Mouse (Mus musculus) stomach, embryonic 15.5 days (tissue): ENCODE measurements at regions not wholly inside any gene's neighbourhood (a gene's known extent, or its start where the extent isn't known, plus 50 kb on each side); places are given as distances from the start of the nearest gene placed in this dataset.

Experiments
- ATAC-seq: fragments of 200-750 bp; cut with Nextera tagmentation; 2 replicates; pipeline ENCODE4 v1.8.0; 2017; ENCODE audit warnings: low read depth, moderate number of reproducible peaks, moderate TSS enrichment; ENCODE audit not compliant: insufficient read depth, low FRiP score
- H3K27ac ChIP-seq: fragments of 300-500 bp; sonication (generic); 2 replicates; pipeline ENCODE4 v1.5.1; 2015; ENCODE audit warnings: mild to moderate bottlenecking, inconsistent platforms
- H3K27me3 ChIP-seq: fragments of 300-500 bp; sonication (generic); replicated peaks from 2 replicates; pipeline ENCODE4 v1.6.1; 2015; ENCODE audit warnings: inconsistent platforms
- H3K36me3 ChIP-seq: fragments of 300-500 bp; sonication (generic); 2 replicates; pipeline ENCODE4 v1.6.1; 2015; ENCODE audit warnings: inconsistent platforms
- H3K4me1 ChIP-seq: fragments of 300-500 bp; sonication (generic); 2 replicates; pipeline ENCODE4 v1.6.1; 2015; ENCODE audit warnings: inconsistent platforms
- H3K4me2 ChIP-seq: fragments of 300-500 bp; sonication (generic); 2 replicates; pipeline ENCODE4 v1.6.1; 2015; ENCODE audit warnings: mild to moderate bottlenecking, inconsistent platforms
- H3K4me3 ChIP-seq: fragments of 300-500 bp; sonication (generic); replicated peaks from 2 replicates; pipeline ENCODE4 v1.5.1; 2015; ENCODE audit warnings: inconsistent platforms
- H3K9ac ChIP-seq: fragments of 300-500 bp; sonication (generic); 2 replicates; pipeline ENCODE4 v1.6.1; 2015; ENCODE audit warnings: inconsistent platforms
- H3K9me3 ChIP-seq: fragments of 300-500 bp; sonication (generic); 2 replicates; pipeline ENCODE4 v1.6.1; 2016; ENCODE audit warnings: inconsistent platforms
- WGBS: fragments of 180-500 bp; shearing (Covaris S2); methylation state at CpG from one replicate; pipeline ENCODE4 v1.1.7; 2015; 5-methylcytosine and 5-hydroxymethylcytosine counted together

- Histone ChIP-seq H3K27me3 (no peaks in the 10 kb centered on the region), H3K27ac (peak overlapping the region; percentile 32; the same call in 1 of the 2 replicates), H3K9me3 (no peaks in the 10 kb centered on the region), H3K4me2 (no peak overlapping the region), H3K36me3 (no peaks in the 10 kb centered on the region), H3K4me3 (no peak overlapping the region), H3K9ac (no peak overlapping the region), H3K4me1 (peaks cover 10% of the 10 kb centered on the region; the same call in 1 of the 2 replicates)
- WGBS: 59% methylated on average over 22 of the region's 22 CpGs
- no peak for ATAC-seq
Measured at GRCm38 (mm10) chr9:61702280-61702966, 211.9 kb downstream of the Rplp1 start.

DNA sequence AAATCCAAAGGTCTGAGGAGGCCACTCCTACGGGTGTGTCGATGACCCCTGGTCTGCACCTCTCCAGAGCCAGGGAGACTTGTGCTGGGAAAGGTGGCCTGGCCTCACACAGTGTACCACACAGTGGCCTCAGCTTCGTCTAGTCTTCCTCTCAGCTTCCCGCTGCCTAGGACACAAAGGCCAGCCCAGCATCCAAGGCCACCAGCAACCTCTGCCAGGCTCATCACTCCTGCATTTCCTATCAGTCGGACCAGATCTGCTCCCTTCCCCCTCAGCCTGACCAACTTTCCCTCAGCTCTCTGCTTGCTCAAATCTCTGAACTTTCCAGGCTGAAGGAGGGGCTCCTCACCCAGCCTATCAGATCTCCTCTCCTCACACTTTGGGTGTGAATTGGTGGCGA, 213.8 kb downstream of the Rplp1 start:
- no peak for ATAC-seq
- no peak overlapping the region for H3K4me2 ChIP-seq
- H3K9me3 ChIP-seq: no peaks in the 10 kb centered on the region
- H3K36me3 ChIP-seq: no peaks in the 10 kb centered on the region
- 70% methylated on average over 6 of the region's 6 CpGs for WGBS
- no peak overlapping the region for H3K9ac ChIP-seq
- H3K27me3 ChIP-seq: no peaks in the 10 kb centered on the region
- peaks cover 12% of the 10 kb centered on the region; the same call in 1 of the 2 replicates for H3K4me1 ChIP-seq
- H3K27ac ChIP-seq: no peak overlapping the region
- no peak overlapping the region for H3K4me3 ChIP-seq

- H3K9me3 ChIP-seq: no peaks in the 10 kb centered on the region
- 66% methylated on average over 5 of the region's 5 CpGs for WGBS
- no peak for ATAC-seq
- no peak overlapping the region for H3K4me2 ChIP-seq
- no peak overlapping the region for H3K4me3 ChIP-seq
- H3K4me1 ChIP-seq: peaks cover 13% of the 10 kb centered on the region; the same call in 1 of the 2 replicates
- no peaks in the 10 kb centered on the region for H3K36me3 ChIP-seq
- H3K27me3 ChIP-seq: no peaks in the 10 kb centered on the region
- no peak overlapping the region for H3K9ac ChIP-seq
- H3K27ac ChIP-seq: no peak overlapping the region
Measured at GRCm38 (mm10) chr9:61699618-61700017, 214.7 kb downstream of the Rplp1 start.

DNA sequence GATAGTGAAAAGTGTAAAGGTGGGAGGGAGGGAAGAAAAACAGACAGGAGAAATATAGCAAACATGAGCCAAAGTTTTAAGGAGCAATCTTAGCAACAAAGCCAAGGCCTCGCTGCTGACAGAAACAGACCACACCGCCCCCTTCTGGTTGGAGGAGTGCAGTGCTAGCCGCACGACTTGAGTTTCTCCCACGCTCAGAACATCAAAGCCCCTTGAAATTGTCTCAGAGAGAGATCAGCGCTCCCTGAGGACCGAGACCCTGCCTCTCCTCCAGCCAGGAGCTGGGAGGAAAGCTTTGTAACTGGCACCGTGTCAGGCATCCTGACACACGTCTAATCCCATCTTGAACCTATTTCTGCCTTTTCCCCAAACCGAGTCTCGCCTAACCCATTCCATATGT, 216.4 kb downstream of the Rplp1 start:
- H3K9ac ChIP-seq: no peak overlapping the region
- no peak overlapping the region for H3K4me3 ChIP-seq
- peaks cover 10% of the 10 kb centered on the region; the same call in 1 of the 2 replicates for H3K4me1 ChIP-seq
- no peaks in the 10 kb centered on the region for H3K36me3 ChIP-seq
- H3K27ac ChIP-seq: no peak overlapping the region
- no peak for ATAC-seq
- H3K9me3 ChIP-seq: no peaks in the 10 kb centered on the region
- no peak overlapping the region for H3K4me2 ChIP-seq
- 19% methylated on average over 11 of the region's 11 CpGs for WGBS
- no peaks in the 10 kb centered on the region for H3K27me3 ChIP-seq

GRCm38 (mm10) chr9:61696831-61697230, 217.5 kb downstream of the Rplp1 start:
- ATAC-seq: no peak
- no peak overlapping the region for H3K4me3 ChIP-seq
- H3K4me2 ChIP-seq: no peak overlapping the region
- no peaks in the 10 kb centered on the region for H3K27me3 ChIP-seq
- 84% methylated on average over 3 of the region's 3 CpGs for WGBS
- H3K4me1 ChIP-seq: peaks cover 7% of the 10 kb centered on the region; the same call in 1 of the 2 replicates
- H3K9me3 ChIP-seq: no peaks in the 10 kb centered on the region
- H3K9ac ChIP-seq: no peak overlapping the region
- no peaks in the 10 kb centered on the region for H3K36me3 ChIP-seq
- no peak overlapping the region for H3K27ac ChIP-seq

- Histone ChIP-seq H3K4me1 (peaks cover 7% of the 10 kb centered on the region; the same call in 1 of the 2 replicates), H3K4me3 (no peak overlapping the region), H3K4me2 (no peak overlapping the region), H3K9ac (no peak overlapping the region), H3K36me3 (no peaks in the 10 kb centered on the region), H3K27ac (no peak overlapping the region), H3K9me3 (no peaks in the 10 kb centered on the region), H3K27me3 (no peaks in the 10 kb centered on the region)
- ATAC-seq: no peak
- WGBS: 79% methylated on average over 2 of the region's 2 CpGs
Measured at GRCm38 (mm10) chr9:61695821-61696220, 218.5 kb downstream of the Rplp1 start.

DNA sequence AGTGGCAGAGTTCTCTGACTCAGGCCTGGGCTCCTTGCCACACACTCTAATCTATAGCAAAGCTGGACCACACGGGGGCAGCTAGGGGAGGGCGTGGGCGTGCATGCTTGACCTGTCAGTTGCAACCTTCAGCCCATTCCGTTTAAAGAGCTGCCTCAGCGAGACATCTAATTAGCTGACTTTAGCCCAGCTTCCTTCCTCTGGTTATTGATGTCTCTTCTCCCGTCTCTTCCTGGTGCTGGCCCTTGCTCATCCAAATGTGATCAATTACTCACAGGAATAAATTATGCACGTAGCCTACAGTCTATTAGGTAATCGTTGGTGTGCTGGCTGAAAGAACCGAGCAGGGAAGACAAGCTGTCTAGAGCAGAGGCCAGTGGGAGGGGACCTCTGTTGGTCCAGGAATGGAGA, 219.0 kb downstream of the Rplp1 start:
- H3K9ac ChIP-seq: no peak overlapping the region
- no peaks in the 10 kb centered on the region for H3K9me3 ChIP-seq
- H3K4me1 ChIP-seq: peaks cover 9% of the 10 kb centered on the region; the same call in 1 of the 2 replicates
- no peak overlapping the region for H3K4me2 ChIP-seq
- ATAC-seq: peak; percentile 43; the same call in 1 of the 2 replicates
- H3K27me3 ChIP-seq: no peaks in the 10 kb centered on the region
- no peaks in the 10 kb centered on the region for H3K36me3 ChIP-seq
- no peak overlapping the region for H3K27ac ChIP-seq
- 21% methylated on average over 9 of the region's 9 CpGs for WGBS
- no peak overlapping the region for H3K4me3 ChIP-seq

DNA sequence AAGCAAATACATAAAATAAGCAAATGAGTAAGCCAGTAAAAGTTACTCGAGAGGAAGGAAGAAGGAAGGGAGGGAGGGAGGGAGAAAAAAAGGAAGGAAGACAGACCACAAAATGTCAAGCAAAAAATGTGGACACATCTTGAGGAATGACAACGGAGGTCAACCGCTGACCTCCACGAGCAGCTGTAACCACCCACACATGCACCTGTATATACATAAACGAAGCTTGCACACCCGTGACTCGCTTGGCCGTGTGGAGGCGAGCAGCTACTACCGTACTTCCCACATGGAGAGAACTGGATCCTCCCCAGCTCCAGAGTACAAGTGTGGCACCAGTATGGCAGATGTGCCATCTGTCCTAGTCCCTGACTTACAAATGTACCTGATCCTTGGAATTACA, 220.1 kb downstream of the Rplp1 start:
- Histone ChIP-seq H3K9me3 (no peaks in the 10 kb centered on the region), H3K36me3 (no peaks in the 10 kb centered on the region), H3K4me1 (peaks cover 17% of the 10 kb centered on the region; the same call in 1 of the 2 replicates), H3K27me3 (no peaks in the 10 kb centered on the region), H3K27ac (no peak overlapping the region), H3K4me2 (no peak overlapping the region), H3K9ac (no peak overlapping the region), H3K4me3 (no peak overlapping the region)
- no peak for ATAC-seq
- WGBS: 56% methylated on average over 10 of the region's 10 CpGs

- H3K27ac ChIP-seq: no peak overlapping the region
- no peak overlapping the region for H3K4me2 ChIP-seq
- H3K36me3 ChIP-seq: no peaks in the 10 kb centered on the region
- H3K4me1 ChIP-seq: peaks cover 13% of the 10 kb centered on the region; the same call in 1 of the 2 replicates
- no peaks in the 10 kb centered on the region for H3K27me3 ChIP-seq
- no peaks in the 10 kb centered on the region for H3K9me3 ChIP-seq
- 75% methylated on average over 3 of the region's 3 CpGs for WGBS
- H3K9ac ChIP-seq: no peak overlapping the region
- H3K4me3 ChIP-seq: no peak overlapping the region
- ATAC-seq: no peak
Measured at GRCm38 (mm10) chr9:61690786-61691185, 223.6 kb downstream of the Rplp1 start.

DNA sequence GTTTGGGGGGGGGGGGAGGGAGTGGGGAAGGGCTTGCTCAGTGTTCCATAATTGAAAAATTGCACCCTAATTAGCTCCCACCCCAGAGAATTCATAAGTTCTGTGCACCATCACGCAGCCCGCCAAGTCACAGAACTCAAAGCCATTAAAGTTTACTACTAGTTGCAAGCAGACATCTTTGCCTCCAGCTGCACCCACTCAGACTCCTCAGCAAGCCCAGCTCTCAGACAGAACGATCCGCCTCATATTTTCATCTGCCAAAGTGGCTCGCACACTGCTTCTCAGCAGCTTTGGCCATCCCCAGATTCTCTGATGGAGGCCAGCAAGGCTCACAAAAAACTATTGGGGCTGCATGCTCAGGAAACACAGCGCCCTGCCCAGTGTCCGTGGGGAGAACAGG, 224.4 kb downstream of the Rplp1 start:
- ATAC-seq: no peak
- H3K27me3 ChIP-seq: no peaks in the 10 kb centered on the region
- WGBS: 46% methylated on average over 7 of the region's 7 CpGs
- H3K27ac ChIP-seq: peak overlapping the region; percentile 27; the same call in 1 of the 2 replicates
- H3K4me2 ChIP-seq: no peak overlapping the region
- H3K4me1 ChIP-seq: peaks cover 10% of the 10 kb centered on the region; the same call in 1 of the 2 replicates
- H3K9me3 ChIP-seq: no peaks in the 10 kb centered on the region
- no peak overlapping the region for H3K4me3 ChIP-seq
- no peaks in the 10 kb centered on the region for H3K36me3 ChIP-seq
- H3K9ac ChIP-seq: no peak overlapping the region

- Histone ChIP-seq H3K27me3 (no peaks in the 10 kb centered on the region), H3K4me3 (no peak overlapping the region), H3K36me3 (no peaks in the 10 kb centered on the region), H3K9me3 (no peaks in the 10 kb centered on the region), H3K27ac (no peak overlapping the region), H3K4me2 (no peak overlapping the region), H3K9ac (no peak overlapping the region), H3K4me1 (peaks cover 10% of the 10 kb centered on the region; the same call in 1 of the 2 replicates)
- WGBS: 27% methylated on average over 5 of the region's 5 CpGs
- ATAC-seq: no peak
Measured at GRCm38 (mm10) chr9:61689516-61689915, 224.8 kb downstream of the Rplp1 start.

DNA sequence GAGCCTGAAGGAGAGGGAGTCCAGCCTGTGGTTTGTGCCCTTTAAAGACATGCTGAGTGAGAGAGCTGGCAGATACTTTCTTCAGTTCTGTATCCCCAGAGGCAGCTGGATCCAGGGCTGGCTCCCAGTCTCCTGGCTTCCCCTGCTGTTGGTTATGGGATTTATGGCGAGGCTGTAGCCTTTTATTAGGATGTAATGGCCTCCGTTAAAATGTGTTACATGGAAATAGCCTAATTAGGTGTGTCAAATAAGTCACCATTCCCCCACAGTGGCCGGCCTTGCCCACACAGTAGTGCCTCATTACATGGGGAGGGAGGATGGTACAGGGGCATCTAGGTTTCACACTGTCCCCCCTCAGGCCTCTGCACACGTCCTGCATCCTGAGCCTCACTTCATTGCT, 230.8 kb downstream of the Rplp1 start:
- ATAC-seq: no peak

More for the DNA sequence above, 230.8 kb downstream of the Rplp1 start:
- H3K4me1 ChIP-seq: no peaks in the 10 kb centered on the region
- H3K36me3 ChIP-seq: no peaks in the 10 kb centered on the region
- H3K27ac ChIP-seq: no peak overlapping the region
- H3K9ac ChIP-seq: no peak overlapping the region
- H3K27me3 ChIP-seq: no peaks in the 10 kb centered on the region
- H3K9me3 ChIP-seq: no peaks in the 10 kb centered on the region
- no peak overlapping the region for H3K4me2 ChIP-seq
- H3K4me3 ChIP-seq: no peak overlapping the region
- WGBS: 76% methylated on average over 4 of the region's 4 CpGs
